Mouse (Mus musculus): ENCODE results near the gene Srpk2. TPM values are rescaled to one million over a fixed set of nuclear protein-coding genes. Genes with fewer than 3 reads are reported as not detected.
"Not testable (repeated sequence)": the region's sequence is repeated elsewhere in the genome, so short reads cannot be mapped to it uniquely, and the experiment has no call there.

Gene Srpk2
- polyA plus RNA-seq, 1 experiment from 2014 or later, result 101 TPM

DNA sequence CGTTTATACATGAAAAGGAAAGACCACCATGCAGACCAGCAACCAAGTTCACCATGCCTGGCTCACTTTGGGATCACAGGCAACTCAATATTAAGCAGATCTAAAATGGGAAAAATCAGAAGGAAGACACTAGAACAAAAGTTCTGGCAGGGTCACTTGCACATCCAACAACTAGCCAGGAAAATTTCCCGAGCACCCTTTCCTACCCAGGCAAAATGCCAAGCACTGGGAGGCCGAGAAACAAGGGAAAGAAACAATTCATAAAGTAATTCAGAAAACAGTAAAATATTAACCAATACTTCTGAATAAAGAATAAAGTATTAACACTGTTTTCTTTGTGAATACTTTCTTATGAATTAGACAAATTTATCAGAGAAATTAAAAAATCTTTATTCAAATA, 85.2 kb downstream of the Srpk2 start:
- Histone ChIP-seq H3K4me2 (no peak overlapping the region), H3K27ac (replicated peaks) (no peak overlapping the region), H3K9me3 (replicated peaks) (no peaks in the 10 kb centered on the region), H3K27me3 (replicated peaks) (no peaks in the 10 kb centered on the region), H3K36me3 (no peaks in the 10 kb centered on the region), H3K4me3 (replicated peaks) (no peak overlapping the region), H3K9ac (replicated peaks) (no peak overlapping the region), H3K4me1 (peaks cover 16% of the 10 kb centered on the region; the same call in 1 of the 2 replicates)
- ATAC-seq (ENCODE audit: low FRiP score), result no peak
- 62% methylated on average over 3 of the region's 3 CpGs for WGBS

DNA sequence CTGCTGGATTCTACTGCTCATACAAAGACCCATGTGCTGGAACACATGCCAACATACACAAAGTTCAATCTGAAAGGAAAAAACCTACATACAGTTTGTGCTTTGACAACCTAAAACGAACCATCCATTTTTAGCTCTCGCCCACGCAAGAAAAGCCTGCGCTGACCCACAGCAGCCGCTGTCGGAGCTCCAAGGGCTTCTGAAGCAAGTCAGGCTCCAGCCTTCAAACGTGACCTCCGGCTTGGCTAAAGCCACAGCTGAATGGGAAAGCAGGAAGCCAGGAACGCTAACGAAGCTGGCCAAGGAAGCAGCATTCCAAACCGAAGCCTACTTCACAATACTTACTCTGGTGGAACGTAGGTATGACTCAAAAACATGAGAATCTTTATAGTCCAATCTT, 85.9 kb downstream of the Srpk2 start:
- Histone ChIP-seq H3K27ac (replicated peaks) (no peak overlapping the region), H3K4me1 (peaks cover 16% of the 10 kb centered on the region; the same call in 1 of the 2 replicates), H3K36me3 (no peaks in the 10 kb centered on the region), H3K4me3 (replicated peaks) (no peak overlapping the region), H3K9me3 (replicated peaks) (no peaks in the 10 kb centered on the region), H3K27me3 (replicated peaks) (no peaks in the 10 kb centered on the region), H3K4me2 (no peak overlapping the region), H3K9ac (replicated peaks) (no peak overlapping the region)
- 74% methylated on average over 12 of the region's 12 CpGs for WGBS
- ATAC-seq (ENCODE audit: low FRiP score), result no peak

- Histone ChIP-seq H3K4me2 (no peak overlapping the region), H3K9me3 (replicated peaks) (no peaks in the 10 kb centered on the region), H3K9ac (replicated peaks) (no peak overlapping the region), H3K4me1 (peaks cover 16% of the 10 kb centered on the region; the same call in 1 of the 2 replicates), H3K27ac (replicated peaks) (no peak overlapping the region), H3K4me3 (replicated peaks) (no peak overlapping the region), H3K27me3 (replicated peaks) (no peaks in the 10 kb centered on the region), H3K36me3 (no peaks in the 10 kb centered on the region)
- WGBS, result 77% methylated on average over 1 of the region's 1 CpGs
- no peak for ATAC-seq (ENCODE audit: low FRiP score)
Measured at GRCm38 (mm10) chr5:23597999-23598398, 86.4 kb downstream of the Srpk2 start.

GRCm38 (mm10) chr5:23597260-23597864, 87.1 kb downstream of the Srpk2 start:
- H3K4me3 ChIP-seq (replicated peaks), result no peak overlapping the region
- no peaks in the 10 kb centered on the region for H3K9me3 ChIP-seq (replicated peaks)
- peaks cover 16% of the 10 kb centered on the region; the same call in 1 of the 2 replicates for H3K4me1 ChIP-seq
- no peak for ATAC-seq (ENCODE audit: low FRiP score)
- H3K9ac ChIP-seq (replicated peaks), result no peak overlapping the region
- H3K36me3 ChIP-seq, result no peaks in the 10 kb centered on the region
- WGBS, result 88% methylated on average over 8 of the region's 8 CpGs
- H3K27me3 ChIP-seq (replicated peaks), result no peaks in the 10 kb centered on the region
- H3K4me2 ChIP-seq, result no peak overlapping the region
- H3K27ac ChIP-seq (replicated peaks), result no peak overlapping the region

DNA sequence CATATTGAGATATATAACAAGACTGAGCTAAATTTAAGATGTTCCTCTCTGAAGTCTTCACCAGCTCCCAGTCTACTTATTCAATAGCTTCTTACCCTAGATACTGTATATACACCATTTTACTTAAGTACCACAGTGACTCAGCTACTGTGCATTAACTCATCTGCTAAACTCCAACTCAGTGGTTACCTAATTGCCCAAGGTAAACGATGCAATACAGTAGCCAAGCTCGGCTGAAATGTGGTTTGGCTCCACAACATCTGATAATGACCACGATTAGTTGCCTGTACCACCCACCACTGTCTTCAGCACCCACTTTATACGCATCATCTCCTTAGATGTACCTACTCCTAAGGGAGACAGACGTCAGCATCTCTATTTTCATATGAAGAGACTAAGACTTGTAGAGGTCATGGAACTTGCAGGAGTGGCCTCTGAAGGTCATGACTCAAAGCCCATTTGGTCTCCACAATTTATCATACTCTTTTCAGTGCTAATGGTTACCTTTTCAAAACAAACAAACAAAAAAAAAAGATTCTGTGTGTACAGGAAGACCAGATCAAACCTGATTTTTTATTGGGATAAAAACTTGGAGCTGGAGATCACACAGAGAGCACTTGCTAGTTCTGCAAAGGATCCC, 88.0 kb downstream of the Srpk2 start:
- ATAC-seq (ENCODE audit: low FRiP score), result no peak
- Histone ChIP-seq H3K9me3 (replicated peaks) (no peaks in the 10 kb centered on the region), H3K27ac (replicated peaks) (no peak overlapping the region), H3K4me2 (no peak overlapping the region), H3K9ac (replicated peaks) (no peak overlapping the region), H3K27me3 (replicated peaks) (no peaks in the 10 kb centered on the region), H3K4me3 (replicated peaks) (no peak overlapping the region), H3K4me1 (peaks cover 16% of the 10 kb centered on the region; the same call in 1 of the 2 replicates), H3K36me3 (no peaks in the 10 kb centered on the region)
- WGBS, result 79% methylated on average over 5 of the region's 5 CpGs

GRCm38 (mm10) chr5:23590298-23590697, 94.1 kb downstream of the Srpk2 start:
- not testable (repeated sequence) for H3K4me2 ChIP-seq; H3K27me3 ChIP-seq (replicated peaks); H3K27ac ChIP-seq (replicated peaks); H3K36me3 ChIP-seq; ATAC-seq (ENCODE audit: low FRiP score); H3K9ac ChIP-seq (replicated peaks); H3K4me3 ChIP-seq (replicated peaks); H3K9me3 ChIP-seq (replicated peaks)
- 0 out of 2 replicates have a peak, but pooled peaks cover 12% of the 10 kb centered on the region for H3K4me1 ChIP-seq
- 94% methylated on average over 5 of the region's 5 CpGs for WGBS

GRCm38 (mm10) chr5:23587614-23588013, 96.8 kb downstream of the Srpk2 start:
- no peak for ATAC-seq (ENCODE audit: low FRiP score)
- Histone ChIP-seq H3K4me3 (replicated peaks) (no peak overlapping the region), H3K27me3 (replicated peaks) (no peaks in the 10 kb centered on the region), H3K4me2 (no peak overlapping the region), H3K9ac (replicated peaks) (no peak overlapping the region), H3K4me1 (0 out of 2 replicates have a peak, but pooled peaks cover 12% of the 10 kb centered on the region), H3K9me3 (replicated peaks) (no peaks in the 10 kb centered on the region), H3K27ac (replicated peaks) (no peak overlapping the region), H3K36me3 (no peaks in the 10 kb centered on the region)
- 89% methylated on average over 2 of the region's 2 CpGs for WGBS

DNA sequence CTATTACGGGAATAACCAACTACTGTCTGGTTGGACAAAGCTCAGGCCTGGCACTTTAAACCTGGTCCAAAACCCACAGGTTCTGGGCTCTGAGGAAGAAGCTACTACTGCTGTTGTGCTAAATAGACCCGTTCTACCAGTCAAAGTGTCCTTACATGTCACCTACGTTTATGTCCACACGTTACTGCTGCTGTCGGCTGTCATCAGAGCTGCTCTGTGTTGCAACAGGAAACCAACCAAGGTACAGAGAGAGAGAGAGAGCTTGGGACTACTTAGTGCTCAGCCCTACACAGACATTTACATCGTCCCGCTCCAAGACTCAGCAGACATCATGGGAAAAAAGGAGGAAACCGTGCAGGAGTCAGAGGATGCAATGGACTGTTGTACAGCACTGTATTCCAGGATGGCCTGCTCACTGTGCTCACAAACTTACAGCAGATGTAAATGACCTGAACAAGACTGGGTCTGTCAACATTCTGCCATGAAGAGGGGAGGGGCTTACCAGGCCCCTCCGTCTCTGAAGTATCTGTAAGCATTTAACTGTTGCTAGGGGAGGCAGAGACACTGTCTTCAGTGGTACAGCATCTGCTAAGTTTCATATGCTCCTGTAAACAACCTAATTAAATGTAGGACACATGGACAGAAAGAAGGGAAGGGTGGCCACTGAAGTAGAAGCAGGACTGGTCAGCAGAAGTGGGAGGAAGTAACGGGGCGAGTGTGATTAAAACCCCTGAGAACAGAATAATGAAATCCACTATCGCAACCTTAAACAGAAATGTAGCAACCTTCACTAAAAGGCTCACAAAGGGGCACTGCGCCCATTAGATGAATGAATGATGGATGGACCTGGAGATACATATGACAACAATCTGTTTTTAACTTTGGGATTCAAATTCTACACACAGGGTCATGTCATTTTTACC, 97.6 kb downstream of the Srpk2 start:
- no peak overlapping the region for H3K27ac ChIP-seq (replicated peaks)
- H3K4me2 ChIP-seq, result no peak overlapping the region
- H3K27me3 ChIP-seq (replicated peaks), result no peaks in the 10 kb centered on the region
- no peak overlapping the region for H3K9ac ChIP-seq (replicated peaks)
- 86% methylated on average over 13 of the region's 13 CpGs for WGBS
- H3K4me3 ChIP-seq (replicated peaks), result no peak overlapping the region
- H3K4me1 ChIP-seq, result 0 out of 2 replicates have a peak, but pooled peaks cover 12% of the 10 kb centered on the region
- ATAC-seq (ENCODE audit: low FRiP score), result no peak; the same call in 1 of the 2 replicates
- H3K9me3 ChIP-seq (replicated peaks), result no peaks in the 10 kb centered on the region
- H3K36me3 ChIP-seq, result no peaks in the 10 kb centered on the region

- no peak for ATAC-seq (ENCODE audit: low FRiP score)
- H3K9ac ChIP-seq (replicated peaks), result no peak overlapping the region
- no peak overlapping the region for H3K4me3 ChIP-seq (replicated peaks)
- peaks cover 16% of the 10 kb centered on the region for H3K4me1 ChIP-seq
- H3K27ac ChIP-seq (replicated peaks), result no peak overlapping the region
- no peaks in the 10 kb centered on the region for H3K9me3 ChIP-seq (replicated peaks)
- H3K4me2 ChIP-seq, result no peak overlapping the region
- 75% methylated on average over 2 of the region's 2 CpGs for WGBS
- no peaks in the 10 kb centered on the region for H3K27me3 ChIP-seq (replicated peaks)
- H3K36me3 ChIP-seq, result no peaks in the 10 kb centered on the region
Measured at GRCm38 (mm10) chr5:23581484-23582060, 102.8 kb downstream of the Srpk2 start.

DNA sequence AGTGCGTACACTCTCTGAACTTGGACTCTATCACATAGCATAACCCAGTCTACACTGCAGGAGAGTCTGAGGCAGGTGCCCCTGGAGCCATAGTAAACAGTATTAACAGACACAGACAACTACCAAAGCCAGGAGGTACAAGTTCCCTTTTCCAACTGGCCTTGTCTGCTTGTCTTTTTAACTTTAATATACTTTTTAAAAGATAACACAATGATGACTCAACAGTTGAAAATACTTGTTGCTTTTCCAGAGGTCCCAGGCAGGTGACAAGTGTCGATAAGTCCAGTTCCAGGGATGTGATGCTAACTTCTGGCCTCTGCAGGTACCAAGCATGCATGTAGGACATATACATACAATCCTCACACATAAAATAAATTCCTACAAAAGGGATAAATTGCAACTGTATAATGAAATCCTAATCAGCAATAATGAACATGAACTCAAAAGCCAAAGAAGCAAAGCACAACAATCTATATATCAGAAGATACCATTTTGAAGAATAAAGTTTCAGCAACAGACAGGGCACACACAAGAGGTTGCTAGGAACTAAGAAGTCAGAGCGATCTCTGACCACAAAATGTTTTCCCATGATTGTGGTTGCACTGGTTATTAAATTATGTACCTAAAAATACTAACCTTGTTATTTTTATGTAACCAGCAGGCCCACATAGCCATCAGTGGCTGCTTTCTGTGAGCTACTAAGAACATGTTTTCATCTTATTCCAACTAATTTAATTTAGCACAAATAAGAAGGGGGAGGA, 105.1 kb downstream of the Srpk2 start:
- H3K9me3 ChIP-seq (replicated peaks), result no peaks in the 10 kb centered on the region
- H3K4me1 ChIP-seq, result peaks cover 23% of the 10 kb centered on the region
- H3K27ac ChIP-seq (replicated peaks), result no peak overlapping the region
- H3K36me3 ChIP-seq, result no peaks in the 10 kb centered on the region
- no peak overlapping the region for H3K9ac ChIP-seq (replicated peaks)
- no peak for ATAC-seq (ENCODE audit: low FRiP score)
- H3K27me3 ChIP-seq (replicated peaks), result no peaks in the 10 kb centered on the region
- H3K4me2 ChIP-seq, result no peak overlapping the region
- WGBS, result 98% methylated on average over 3 of the region's 3 CpGs
- H3K4me3 ChIP-seq (replicated peaks), result no peak overlapping the region

Measured in neural tube, embryonic 15.5 days (tissue).